Mouse (Mus musculus): Measurements from ENCODE around the gene Il17re. TPM values are rescaled to one million over a fixed set of nuclear protein-coding genes. Genes with fewer than 3 reads are reported as not detected.

The Il17re gene
- polyA plus RNA-seq, 1 experiment from 2014 or later: 0.72 TPM

- no peaks in the 10 kb centered on the region for H3K4me1 ChIP-seq (ENCODE audit: control insufficient read depth, insufficient read depth, low read length)
- no peak for ATAC-seq (replicated peaks; ENCODE audit: insufficient number of reproducible peaks, low FRiP score, low TSS enrichment)
- no peak overlapping the region for H3K4me3 ChIP-seq (ENCODE audit: low read depth, low read length)
- H3K27me3 ChIP-seq (ENCODE audit: control insufficient read depth, insufficient read depth, low read length): no peaks in the 10 kb centered on the region
- 51% methylated on average over 3 of the region's 3 CpGs for WGBS (ENCODE audit: insufficient replicate concordance)
- no peaks in the 10 kb centered on the region for H3K9me3 ChIP-seq (replicated peaks; ENCODE audit: control insufficient read depth, low read length)
- no peak overlapping the region for H3K4me2 ChIP-seq
- H3K36me3 ChIP-seq (ENCODE audit: control insufficient read depth, insufficient read depth, low read length): no peaks in the 10 kb centered on the region
- no peak overlapping the region for H3K27ac ChIP-seq (ENCODE audit: low read depth, low read length)
- no peak overlapping the region for H3K9ac ChIP-seq (ENCODE audit: low read depth, low read length)
These were observed 30.9 kb upstream of the Il17re start for GRCm38 (mm10) chr6:113427397-113427796.

GRCm38 (mm10) chr6:113428006-113428405 lies 30.3 kb upstream of the Il17re start:
- H3K27me3 ChIP-seq (ENCODE audit: control insufficient read depth, insufficient read depth, low read length): no peaks in the 10 kb centered on the region
- H3K9me3 ChIP-seq (replicated peaks; ENCODE audit: control insufficient read depth, low read length): no peaks in the 10 kb centered on the region
- no peak overlapping the region for H3K4me3 ChIP-seq (ENCODE audit: low read depth, low read length)
- no peaks in the 10 kb centered on the region for H3K36me3 ChIP-seq (ENCODE audit: control insufficient read depth, insufficient read depth, low read length)
- H3K27ac ChIP-seq (ENCODE audit: low read depth, low read length): no peak overlapping the region
- H3K9ac ChIP-seq (ENCODE audit: low read depth, low read length): no peak overlapping the region
- WGBS (ENCODE audit: insufficient replicate concordance): 90% methylated on average over 16 of the region's 16 CpGs
- no peak for ATAC-seq (replicated peaks; ENCODE audit: insufficient number of reproducible peaks, low FRiP score, low TSS enrichment)
- no peaks in the 10 kb centered on the region for H3K4me1 ChIP-seq (ENCODE audit: control insufficient read depth, insufficient read depth, low read length)
- H3K4me2 ChIP-seq: no peak overlapping the region

- ATAC-seq (replicated peaks; ENCODE audit: insufficient number of reproducible peaks, low FRiP score, low TSS enrichment): no peak
- Histone ChIP-seq H3K27ac (ENCODE audit: low read depth, low read length) (no peak overlapping the region), H3K4me1 (ENCODE audit: control insufficient read depth, insufficient read depth, low read length) (no peaks in the 10 kb centered on the region), H3K27me3 (ENCODE audit: control insufficient read depth, insufficient read depth, low read length) (no peaks in the 10 kb centered on the region), H3K4me3 (ENCODE audit: low read depth, low read length) (no peak overlapping the region), H3K9me3 (replicated peaks; ENCODE audit: control insufficient read depth, low read length) (no peaks in the 10 kb centered on the region), H3K4me2 (no peak overlapping the region), H3K9ac (ENCODE audit: low read depth, low read length) (no peak overlapping the region), H3K36me3 (ENCODE audit: control insufficient read depth, insufficient read depth, low read length) (no peaks in the 10 kb centered on the region)
- WGBS (ENCODE audit: insufficient replicate concordance): 66% methylated on average over 3 of the region's 3 CpGs
These were observed 28.3 kb upstream of the Il17re start for GRCm38 (mm10) chr6:113429965-113430364.

GRCm38 (mm10) chr6:113430846-113431245 lies 27.4 kb upstream of the Il17re start:
- Histone ChIP-seq H3K27ac (ENCODE audit: low read depth, low read length) (no peak overlapping the region), H3K9ac (ENCODE audit: low read depth, low read length) (no peak overlapping the region), H3K36me3 (ENCODE audit: control insufficient read depth, insufficient read depth, low read length) (no peaks in the 10 kb centered on the region), H3K9me3 (replicated peaks; ENCODE audit: control insufficient read depth, low read length) (no peaks in the 10 kb centered on the region), H3K4me2 (no peak overlapping the region), H3K4me3 (ENCODE audit: low read depth, low read length) (no peak overlapping the region), H3K4me1 (ENCODE audit: control insufficient read depth, insufficient read depth, low read length) (no peaks in the 10 kb centered on the region), H3K27me3 (ENCODE audit: control insufficient read depth, insufficient read depth, low read length) (no peaks in the 10 kb centered on the region)
- 51% methylated on average over 3 of the region's 3 CpGs for WGBS (ENCODE audit: insufficient replicate concordance)
- no peak for ATAC-seq (replicated peaks; ENCODE audit: insufficient number of reproducible peaks, low FRiP score, low TSS enrichment)

GRCm38 (mm10) chr6:113431801-113432200 lies 26.5 kb upstream of the Il17re start:
- ATAC-seq (replicated peaks; ENCODE audit: insufficient number of reproducible peaks, low FRiP score, low TSS enrichment): no peak
- Histone ChIP-seq H3K9ac (ENCODE audit: low read depth, low read length) (no peak overlapping the region), H3K27me3 (ENCODE audit: control insufficient read depth, insufficient read depth, low read length) (no peaks in the 10 kb centered on the region), H3K9me3 (replicated peaks; ENCODE audit: control insufficient read depth, low read length) (no peaks in the 10 kb centered on the region), H3K27ac (ENCODE audit: low read depth, low read length) (no peak overlapping the region), H3K36me3 (ENCODE audit: control insufficient read depth, insufficient read depth, low read length) (no peaks in the 10 kb centered on the region), H3K4me1 (ENCODE audit: control insufficient read depth, insufficient read depth, low read length) (no peaks in the 10 kb centered on the region), H3K4me3 (ENCODE audit: low read depth, low read length) (no peak overlapping the region), H3K4me2 (no peak overlapping the region)
- WGBS (ENCODE audit: insufficient replicate concordance): 54% methylated on average over 3 of the region's 3 CpGs

GRCm38 (mm10) chr6:113433661-113434060 lies 24.6 kb upstream of the Il17re start:
- Histone ChIP-seq H3K9me3 (replicated peaks; ENCODE audit: control insufficient read depth, low read length) (no peaks in the 10 kb centered on the region), H3K36me3 (ENCODE audit: control insufficient read depth, insufficient read depth, low read length) (no peaks in the 10 kb centered on the region), H3K4me3 (ENCODE audit: low read depth, low read length) (no peak overlapping the region), H3K4me1 (ENCODE audit: control insufficient read depth, insufficient read depth, low read length) (no peaks in the 10 kb centered on the region), H3K27ac (ENCODE audit: low read depth, low read length) (no peak overlapping the region), H3K9ac (ENCODE audit: low read depth, low read length) (no peak overlapping the region), H3K27me3 (ENCODE audit: control insufficient read depth, insufficient read depth, low read length) (no peaks in the 10 kb centered on the region), H3K4me2 (no peak overlapping the region)
- 73% methylated on average over 3 of the region's 3 CpGs for WGBS (ENCODE audit: insufficient replicate concordance)
- no peak for ATAC-seq (replicated peaks; ENCODE audit: insufficient number of reproducible peaks, low FRiP score, low TSS enrichment)

GRCm38 (mm10) chr6:113434691-113435090 lies 23.6 kb upstream of the Il17re start:
- H3K4me3 ChIP-seq (ENCODE audit: low read depth, low read length): no peak overlapping the region
- H3K36me3 ChIP-seq (ENCODE audit: control insufficient read depth, insufficient read depth, low read length): no peaks in the 10 kb centered on the region
- H3K4me1 ChIP-seq (ENCODE audit: control insufficient read depth, insufficient read depth, low read length): no peaks in the 10 kb centered on the region
- H3K9me3 ChIP-seq (replicated peaks; ENCODE audit: control insufficient read depth, low read length): no peaks in the 10 kb centered on the region
- H3K4me2 ChIP-seq: no peak overlapping the region
- no peak overlapping the region for H3K9ac ChIP-seq (ENCODE audit: low read depth, low read length)
- 68% methylated on average over 7 of the region's 7 CpGs for WGBS (ENCODE audit: insufficient replicate concordance)
- no peaks in the 10 kb centered on the region for H3K27me3 ChIP-seq (ENCODE audit: control insufficient read depth, insufficient read depth, low read length)
- no peak overlapping the region for H3K27ac ChIP-seq (ENCODE audit: low read depth, low read length)
- ATAC-seq (replicated peaks; ENCODE audit: insufficient number of reproducible peaks, low FRiP score, low TSS enrichment): no peak

GRCm38 (mm10) chr6:113435664-113436205 lies 22.5 kb upstream of the Il17re start, which contains the start of gene Cidec:
Cidec (minus strand) TSS chr6:113435760.
- H3K4me1 ChIP-seq (ENCODE audit: control insufficient read depth, insufficient read depth, low read length): no peaks in the 10 kb centered on the region
- H3K4me3 ChIP-seq (ENCODE audit: low read depth, low read length): no peak within 1 kb of the TSS
- no peaks in the 10 kb centered on the region for H3K27me3 ChIP-seq (ENCODE audit: control insufficient read depth, insufficient read depth, low read length)
- H3K27ac ChIP-seq (ENCODE audit: low read depth, low read length): no peak within 1 kb of the TSS
- no peaks in the 10 kb centered on the region for H3K9me3 ChIP-seq (replicated peaks; ENCODE audit: control insufficient read depth, low read length)
- 68% methylated on average over 9 of the region's 9 CpGs for WGBS (ENCODE audit: insufficient replicate concordance)
- no peaks in the 10 kb centered on the region for H3K36me3 ChIP-seq (ENCODE audit: control insufficient read depth, insufficient read depth, low read length)
- ATAC-seq (replicated peaks; ENCODE audit: insufficient number of reproducible peaks, low FRiP score, low TSS enrichment): no peak
- no peak within 1 kb of the TSS for H3K4me2 ChIP-seq
- H3K9ac ChIP-seq (ENCODE audit: low read depth, low read length): no peak within 1 kb of the TSS

GRCm38 (mm10) chr6:113437135-113437534 lies 21.1 kb upstream of the Il17re start:
- no peaks in the 10 kb centered on the region for H3K27me3 ChIP-seq (ENCODE audit: control insufficient read depth, insufficient read depth, low read length)
- no peak overlapping the region for H3K4me3 ChIP-seq (ENCODE audit: low read depth, low read length)
- H3K27ac ChIP-seq (ENCODE audit: low read depth, low read length): no peak overlapping the region
- H3K36me3 ChIP-seq (ENCODE audit: control insufficient read depth, insufficient read depth, low read length): no peaks in the 10 kb centered on the region
- H3K9ac ChIP-seq (ENCODE audit: low read depth, low read length): no peak overlapping the region
- no peaks in the 10 kb centered on the region for H3K4me1 ChIP-seq (ENCODE audit: control insufficient read depth, insufficient read depth, low read length)
- 64% methylated on average over 12 of the region's 12 CpGs for WGBS (ENCODE audit: insufficient replicate concordance)
- no peak for ATAC-seq (replicated peaks; ENCODE audit: insufficient number of reproducible peaks, low FRiP score, low TSS enrichment)
- H3K9me3 ChIP-seq (replicated peaks; ENCODE audit: control insufficient read depth, low read length): no peaks in the 10 kb centered on the region
- no peak overlapping the region for H3K4me2 ChIP-seq

Measured in heart, embryonic 11.5 days (tissue).